Mouse (Mus musculus) embryonic facial prominence, embryonic 13.5 days (tissue): ENCODE measurements around the gene Gm11037. TPM values are rescaled to one million over a fixed set of nuclear protein-coding genes. Genes with fewer than 3 reads are reported as not detected.
"Not testable (repeated sequence)": the region's sequence is repeated elsewhere in the genome, so short reads cannot be mapped to it uniquely, and the experiment has no call there.

Experiments
- ATAC-seq: fragments of 200-750 bp; cut with Nextera tagmentation; 2 replicates; pipeline ENCODE4 v1.8.0; 2017; ENCODE audit warnings: low read depth; ENCODE audit not compliant: insufficient number of reproducible peaks, insufficient read depth, low FRiP score, low TSS enrichment
- H3K27ac ChIP-seq: fragments of 300-500 bp; sonication (generic); 2 replicates; pipeline ENCODE4 v1.5.1; 2015; ENCODE audit warnings: moderate library complexity, mild to moderate bottlenecking, inconsistent platforms
- H3K27me3 ChIP-seq: fragments of 300-500 bp; sonication (generic); 2 replicates; pipeline ENCODE4 v1.6.1; 2015; ENCODE audit warnings: mild to moderate bottlenecking, inconsistent platforms
- H3K36me3 ChIP-seq: fragments of 300-500 bp; sonication (generic); 2 replicates; pipeline ENCODE4 v1.6.1; 2015; ENCODE audit warnings: mild to moderate bottlenecking, inconsistent platforms
- H3K4me1 ChIP-seq: fragments of 300-500 bp; sonication (generic); 2 replicates; pipeline ENCODE4 v1.6.1; 2015; ENCODE audit warnings: inconsistent platforms
- H3K4me2 ChIP-seq: fragments of 300-500 bp; sonication (generic); 2 replicates; pipeline ENCODE4 v1.6.1; 2015; ENCODE audit warnings: moderate library complexity, mild to moderate bottlenecking, inconsistent platforms
- H3K4me3 ChIP-seq: fragments of 300-500 bp; sonication (generic); 2 replicates; pipeline ENCODE4 v1.5.1; 2015; ENCODE audit warnings: mild to moderate bottlenecking, inconsistent platforms
- H3K9ac ChIP-seq: fragments of 300-500 bp; sonication (generic); 2 replicates; pipeline ENCODE4 v1.6.1; 2015; ENCODE audit warnings: mild to moderate bottlenecking, inconsistent platforms
- H3K9me3 ChIP-seq: fragments of 300-500 bp; sonication (generic); 2 replicates; pipeline ENCODE4 v1.6.1; 2016; ENCODE audit warnings: inconsistent platforms
- WGBS: fragments of 180-500 bp; shearing (Covaris S2); methylation state at CpG from one replicate; pipeline ENCODE4 v1.1.7; 2015; ENCODE audit warnings: mixed read lengths; 5-methylcytosine and 5-hydroxymethylcytosine counted together
- polyA plus RNA-seq: library from polyadenylated mRNA; unstranded; fragments of >200 nt; fragmentation: Nextera tagmentation; extraction: Ambion mirVana; gene quantifications from 2 replicates; pipeline ENCODE4 v1.2.1, GENCODE M21; 2015

The Gm11037 gene
- polyA plus RNA-seq, 1 experiment from 2014 or later: not detected

DNA sequence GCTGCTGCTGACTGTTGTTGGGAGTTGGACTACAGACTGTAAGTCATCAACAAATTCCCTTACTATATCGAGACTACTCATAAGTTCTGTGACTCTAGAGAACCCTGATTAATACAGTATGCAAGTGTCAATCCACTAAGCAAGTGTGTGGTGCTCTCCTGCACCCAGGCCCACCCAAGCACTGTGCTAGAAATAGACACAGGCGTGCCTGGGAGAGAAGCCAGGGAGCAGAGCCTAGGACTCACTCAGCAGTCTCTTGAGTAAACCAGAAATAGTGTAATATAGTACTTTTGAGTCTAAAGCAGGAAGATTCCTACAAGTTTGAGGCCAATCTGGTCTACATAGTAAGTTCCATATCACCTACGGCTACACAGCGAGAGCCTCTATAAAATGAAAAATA, 29.3 kb upstream of the Gm11037 start:
- H3K9me3 ChIP-seq: no peaks in the 10 kb centered on the region
- H3K4me3 ChIP-seq: no peak overlapping the region
- no peak overlapping the region for H3K4me2 ChIP-seq
- no peaks in the 10 kb centered on the region for H3K27me3 ChIP-seq
- H3K27ac ChIP-seq: no peak overlapping the region
- 87% methylated on average over 4 of the region's 4 CpGs for WGBS
- H3K4me1 ChIP-seq: no peaks in the 10 kb centered on the region
- H3K9ac ChIP-seq: no peak overlapping the region
- ATAC-seq: no peak
- no peaks in the 10 kb centered on the region for H3K36me3 ChIP-seq

GRCm38 (mm10) chr2:131105061-131105460, 28.2 kb upstream of the Gm11037 start:
- not testable (repeated sequence) for H3K9ac ChIP-seq, H3K27me3 ChIP-seq, H3K4me1 ChIP-seq, H3K4me3 ChIP-seq, H3K36me3 ChIP-seq, H3K4me2 ChIP-seq, ATAC-seq, H3K9me3 ChIP-seq, H3K27ac ChIP-seq
- 73% methylated on average over 4 of the region's 4 CpGs for WGBS

- no peak overlapping the region for H3K4me2 ChIP-seq
- ATAC-seq: no peak
- 88% methylated on average over 5 of the region's 5 CpGs for WGBS
- H3K27me3 ChIP-seq: no peaks in the 10 kb centered on the region
- H3K9me3 ChIP-seq: no peaks in the 10 kb centered on the region
- H3K9ac ChIP-seq: no peak overlapping the region
- no peak overlapping the region for H3K4me3 ChIP-seq
- H3K4me1 ChIP-seq: no peaks in the 10 kb centered on the region
- H3K27ac ChIP-seq: no peak overlapping the region
- no peaks in the 10 kb centered on the region for H3K36me3 ChIP-seq
Measured at GRCm38 (mm10) chr2:131105989-131106388, 27.3 kb upstream of the Gm11037 start.

DNA sequence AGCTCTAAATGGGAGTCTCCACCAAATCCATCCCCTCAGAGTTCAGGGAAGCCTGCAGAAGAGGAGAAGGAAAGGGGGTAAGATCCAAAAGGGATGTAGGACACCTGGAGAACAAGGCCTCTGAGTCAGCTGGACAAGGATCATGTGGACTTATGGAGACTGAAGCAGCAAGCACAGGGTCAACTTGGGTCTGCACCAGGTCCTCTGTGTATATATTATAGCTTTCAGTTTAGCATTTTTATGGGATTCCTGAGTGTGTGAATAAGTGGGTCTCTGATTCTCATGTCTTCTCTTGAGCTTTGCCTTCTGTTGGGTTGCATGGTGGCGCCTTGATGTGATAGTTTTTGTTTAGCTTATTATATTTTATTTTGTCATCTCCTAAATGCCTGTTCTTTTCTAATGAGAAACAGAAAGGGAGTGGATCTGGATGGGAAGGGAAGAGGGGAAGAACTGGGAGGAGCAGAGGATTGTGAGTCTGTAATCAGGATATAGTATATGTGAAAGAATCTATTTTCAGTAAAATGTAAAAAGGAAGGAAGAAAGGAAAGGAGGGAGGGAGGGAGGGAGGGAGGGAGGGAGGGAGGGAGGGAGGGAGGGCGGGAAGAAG, 14.2 kb upstream of the Gm11037 start:
- H3K27me3 ChIP-seq: no peaks in the 10 kb centered on the region
- no peak overlapping the region for H3K27ac ChIP-seq
- no peaks in the 10 kb centered on the region for H3K36me3 ChIP-seq
- ATAC-seq: no peak
- no peaks in the 10 kb centered on the region for H3K9me3 ChIP-seq
- no peak overlapping the region for H3K9ac ChIP-seq
- H3K4me1 ChIP-seq: no peaks in the 10 kb centered on the region
- H3K4me2 ChIP-seq: no peak overlapping the region
- 75% methylated on average over 2 of the region's 2 CpGs for WGBS
- no peak overlapping the region for H3K4me3 ChIP-seq

- Histone ChIP-seq H3K27me3 (no peaks in the 10 kb centered on the region), H3K9me3 (no peaks in the 10 kb centered on the region), H3K4me1 (peaks cover 33% of the 10 kb centered on the region), H3K36me3 (no peaks in the 10 kb centered on the region), H3K27ac (no peak overlapping the region), H3K4me2 (no peak overlapping the region), H3K4me3 (no peak overlapping the region), H3K9ac (no peak overlapping the region)
- 77% methylated on average over 3 of the region's 3 CpGs for WGBS
- no peak for ATAC-seq
Measured at GRCm38 (mm10) chr2:131124166-131124565, 9.1 kb upstream of the Gm11037 start.

DNA sequence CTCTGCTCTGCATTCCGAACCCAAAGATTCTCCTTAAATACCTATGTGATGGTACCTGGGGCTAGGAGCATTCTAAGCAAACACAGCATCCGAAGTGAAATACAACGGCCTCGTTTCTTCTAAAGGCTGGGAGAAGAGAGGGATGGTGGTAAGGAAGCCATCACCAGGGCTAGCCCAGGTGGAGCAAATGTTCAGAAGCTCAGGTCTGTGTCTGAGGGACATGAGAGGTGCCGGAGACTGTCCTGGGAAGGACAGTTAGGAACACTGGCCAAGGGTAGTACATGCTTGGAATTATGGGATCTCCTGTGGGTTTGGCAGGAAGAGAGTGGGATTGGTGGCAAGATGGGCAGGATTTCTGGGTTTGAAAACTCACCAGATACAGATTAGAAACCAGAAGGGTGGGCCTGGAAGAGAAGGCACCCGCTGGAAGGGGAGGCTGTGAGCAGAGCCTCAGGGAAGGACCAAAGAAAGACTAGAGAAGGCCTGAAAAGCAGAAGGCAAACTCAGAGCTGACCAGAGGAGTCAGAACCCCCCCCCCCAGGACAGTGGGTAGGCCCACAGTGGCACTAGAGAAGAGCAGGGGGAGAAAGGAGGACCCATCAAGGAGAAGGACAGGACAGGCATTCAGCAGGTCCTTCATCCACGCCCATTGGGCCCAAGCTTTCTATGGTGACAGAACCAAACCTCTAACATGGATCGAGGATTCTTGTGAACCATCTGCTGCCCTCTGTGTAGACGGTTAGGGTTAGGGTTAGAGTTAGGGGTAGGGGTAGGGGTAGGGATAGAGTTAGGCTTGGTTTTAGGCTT, 7.9 kb upstream of the Gm11037 start:
- no peak overlapping the region; the same call in 1 of the 2 replicates for H3K9ac ChIP-seq
- ATAC-seq: no peak
- H3K9me3 ChIP-seq: no peaks in the 10 kb centered on the region
- H3K4me1 ChIP-seq: peaks cover 38% of the 10 kb centered on the region
- 92% methylated on average over 9 of the region's 9 CpGs for WGBS
- no peak overlapping the region for H3K4me2 ChIP-seq
- no peak overlapping the region for H3K4me3 ChIP-seq
- H3K27me3 ChIP-seq: no peaks in the 10 kb centered on the region
- H3K36me3 ChIP-seq: no peaks in the 10 kb centered on the region
- H3K27ac ChIP-seq: no peak overlapping the region

DNA sequence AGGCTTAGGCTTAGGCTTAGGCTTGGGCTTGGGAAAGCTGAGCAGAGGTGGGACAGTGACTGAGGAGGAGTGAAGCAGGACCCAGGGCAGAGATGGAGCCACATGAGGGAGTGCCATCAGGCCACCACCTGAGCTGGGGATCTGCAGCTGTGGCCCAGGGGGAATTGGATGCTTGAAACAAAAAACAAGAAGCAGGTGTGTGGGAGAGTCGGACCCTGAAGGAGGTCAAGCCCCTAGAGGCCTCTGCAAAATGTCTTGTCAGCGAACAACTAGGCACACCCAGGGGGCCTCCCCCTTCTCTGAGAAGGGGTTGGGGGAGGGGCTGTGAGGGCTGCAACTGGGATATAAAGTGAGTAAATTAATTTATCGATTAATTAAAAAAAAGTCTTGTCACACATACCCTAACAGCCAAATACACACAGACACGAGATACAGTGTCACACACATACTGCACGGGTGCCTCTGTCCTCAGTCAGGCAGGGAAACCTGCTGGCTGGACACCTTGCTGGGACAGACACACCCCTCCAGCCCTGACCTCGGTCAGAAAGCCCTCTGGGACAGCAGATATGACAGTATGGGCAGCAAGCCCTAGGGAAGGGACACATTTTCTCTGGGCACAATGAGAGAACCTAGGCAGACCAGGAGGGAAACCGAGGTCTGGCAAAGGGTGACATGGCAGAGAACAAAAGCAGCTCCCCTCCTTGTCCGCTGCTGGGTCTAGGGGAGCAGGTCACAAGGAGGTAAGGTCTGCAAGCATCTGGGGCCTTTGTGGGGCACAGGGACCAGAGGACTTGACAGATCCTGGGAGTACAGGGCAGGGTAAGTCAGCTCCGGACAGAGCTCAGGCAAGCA, 7.1 kb upstream of the Gm11037 start:
- Histone ChIP-seq H3K27ac (peak overlapping the region; percentile 91), H3K27me3 (no peaks in the 10 kb centered on the region), H3K4me3 (peak overlapping the region; percentile 68; the same call in 1 of the 2 replicates), H3K9me3 (no peaks in the 10 kb centered on the region), H3K4me2 (peak overlapping the region; percentile 72), H3K36me3 (no peaks in the 10 kb centered on the region), H3K4me1 (peaks cover 38% of the 10 kb centered on the region), H3K9ac (peak overlapping the region; percentile 86)
- WGBS: 41% methylated on average over 9 of the region's 9 CpGs
- no peak for ATAC-seq

DNA sequence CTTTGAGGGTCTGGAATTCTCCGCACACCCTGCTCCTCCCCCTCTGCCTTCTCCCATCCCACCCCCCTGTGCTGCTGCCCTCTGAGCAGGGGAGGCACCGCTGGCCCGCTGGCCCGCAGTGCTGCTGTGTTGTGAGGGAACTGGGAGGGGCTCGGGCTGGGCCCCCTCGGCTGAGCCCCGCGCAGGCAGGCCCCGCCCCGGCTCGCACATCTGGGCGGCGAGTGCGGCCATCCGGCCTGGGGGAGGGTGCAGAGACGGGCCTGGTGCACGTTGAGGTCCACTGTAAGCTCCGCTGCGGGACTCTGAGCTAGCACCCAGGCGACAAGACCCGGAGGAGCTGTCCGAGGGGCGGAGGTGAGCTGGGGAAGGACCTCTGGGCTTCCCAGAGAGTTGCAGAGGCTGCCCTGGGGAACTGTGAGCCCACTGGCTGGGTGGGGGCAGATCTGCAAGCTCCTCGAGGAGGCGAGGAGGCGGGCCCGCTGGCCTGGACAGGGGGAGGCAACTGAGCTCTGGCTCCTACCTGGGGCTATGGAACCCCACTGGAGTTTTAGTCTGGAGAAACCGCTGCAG, 6.1 kb upstream of the Gm11037 start, which contains the start of gene Hspa12b:
Gene Hspa12b, plus strand, starts transcription at position 120 of the 570 bp plus-strand sequence.
- WGBS: under 1% methylated on average over 28 of the region's 28 CpGs
- ATAC-seq: peak; percentile 90
- Histone ChIP-seq H3K4me2 (peak within 1 kb of the TSS; percentile 72), H3K27me3 (no peaks in the 10 kb centered on the region), H3K36me3 (no peaks in the 10 kb centered on the region), H3K4me3 (peak within 1 kb of the TSS; percentile 68), H3K27ac (peak within 1 kb of the TSS; percentile 91), H3K9me3 (no peaks in the 10 kb centered on the region), H3K4me1 (peaks cover 39% of the 10 kb centered on the region), H3K9ac (peak within 1 kb of the TSS; percentile 86)

GRCm38 (mm10) chr2:131128211-131128610, 5.1 kb upstream of the Gm11037 start:
- no peak overlapping the region for H3K27ac ChIP-seq
- H3K4me2 ChIP-seq: peak overlapping the region; percentile 72
- peak overlapping the region; percentile 68 for H3K4me3 ChIP-seq
- H3K4me1 ChIP-seq: peaks cover 46% of the 10 kb centered on the region
- H3K9me3 ChIP-seq: no peaks in the 10 kb centered on the region
- WGBS: 78% methylated on average over 5 of the region's 5 CpGs
- H3K9ac ChIP-seq: peak overlapping the region; percentile 86
- no peaks in the 10 kb centered on the region; the same call in 1 of the 2 replicates for H3K36me3 ChIP-seq
- H3K27me3 ChIP-seq: no peaks in the 10 kb centered on the region
- ATAC-seq: no peak

- no peaks in the 10 kb centered on the region for H3K9me3 ChIP-seq
- no peaks in the 10 kb centered on the region for H3K27me3 ChIP-seq
- no peak overlapping the region for H3K9ac ChIP-seq
- peaks cover 46% of the 10 kb centered on the region for H3K4me1 ChIP-seq
- H3K4me2 ChIP-seq: peak overlapping the region; percentile 72
- peak overlapping the region; percentile 68; the same call in 1 of the 2 replicates for H3K4me3 ChIP-seq
- WGBS: 75% methylated on average over 3 of the region's 3 CpGs
- no peak overlapping the region for H3K27ac ChIP-seq
- H3K36me3 ChIP-seq: no peaks in the 10 kb centered on the region; the same call in none of the 2 replicates
- ATAC-seq: no peak
Measured at GRCm38 (mm10) chr2:131128636-131129157, 4.6 kb upstream of the Gm11037 start.

- Histone ChIP-seq H3K9ac (no peak overlapping the region), H3K27ac (no peak overlapping the region), H3K9me3 (no peaks in the 10 kb centered on the region), H3K4me3 (no peak overlapping the region), H3K36me3 (peaks cover 11% of the 10 kb centered on the region), H3K27me3 (no peaks in the 10 kb centered on the region), H3K4me2 (no peak overlapping the region), H3K4me1 (peaks cover 54% of the 10 kb centered on the region)
- ATAC-seq: no peak
- WGBS: 85% methylated on average over 5 of the region's 5 CpGs
Measured at GRCm38 (mm10) chr2:131129836-131130235, 3.5 kb upstream of the Gm11037 start.
